Mouse (Mus musculus) kidney, postnatal 14 days (tissue): ENCODE data around the gene Gata5.

Source experiments
- DNase-seq: peaks from one replicate; pipeline ENCODE4 v3.0.0; 2022; ENCODE audit warnings: mixed read lengths

The Gata5 gene

DNA sequence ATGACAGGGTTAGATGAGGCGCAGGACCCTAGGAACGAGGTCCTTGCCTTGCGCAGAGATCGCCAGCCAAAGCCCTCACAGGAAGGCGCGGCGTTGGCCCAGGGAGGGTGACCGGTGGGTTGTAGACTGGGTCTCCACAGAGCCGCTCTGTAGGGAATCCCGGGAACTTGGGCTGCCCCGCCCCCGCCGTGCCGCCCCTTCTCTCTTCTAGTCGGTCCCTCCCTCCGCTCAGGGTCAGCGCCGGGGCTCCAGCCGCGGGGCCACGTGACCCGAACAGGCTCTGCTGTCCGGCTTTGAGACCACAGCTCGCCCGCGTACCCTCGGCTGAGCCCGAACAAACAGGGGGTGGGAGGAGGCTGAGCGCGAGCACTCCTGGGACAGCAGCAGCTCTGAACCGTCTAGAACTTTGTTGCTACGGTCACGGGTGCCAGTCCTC lies at the start of gene Gata5:
TSS of gene Gata5 (minus strand) at position 149 of the 436 bp plus-strand sequence.
- DNase-seq, result peak; percentile 52

DNA sequence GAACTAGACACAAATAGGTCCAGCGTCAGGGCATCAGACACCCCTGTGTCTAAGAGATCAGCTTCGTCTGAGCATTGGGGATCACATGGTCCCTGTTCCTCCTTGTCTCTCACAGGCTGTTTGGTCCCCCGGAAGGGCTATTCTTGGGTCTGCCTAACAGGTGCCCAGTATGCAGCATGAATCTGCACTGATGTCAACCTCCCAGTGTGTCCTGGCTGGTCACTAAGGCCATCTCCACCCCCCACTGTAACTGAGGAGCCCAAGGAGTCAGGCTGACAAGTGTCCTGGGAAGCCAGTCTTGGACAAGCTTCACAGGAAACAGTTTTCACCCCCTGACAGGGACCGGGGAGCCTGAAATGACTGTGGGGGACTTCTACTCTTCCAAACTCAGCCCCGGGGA lies 42.2 kb upstream of the Gata5 start:
- DNase-seq, result no peak

- DNase-seq, result no peak
Observed at GRCm38 (mm10) chr2:180373256-180373655, 38.8 kb upstream of the Gata5 start.

GRCm38 (mm10) chr2:180368359-180368758 lies 33.9 kb upstream of the Gata5 start:
- no peak for DNase-seq

DNA sequence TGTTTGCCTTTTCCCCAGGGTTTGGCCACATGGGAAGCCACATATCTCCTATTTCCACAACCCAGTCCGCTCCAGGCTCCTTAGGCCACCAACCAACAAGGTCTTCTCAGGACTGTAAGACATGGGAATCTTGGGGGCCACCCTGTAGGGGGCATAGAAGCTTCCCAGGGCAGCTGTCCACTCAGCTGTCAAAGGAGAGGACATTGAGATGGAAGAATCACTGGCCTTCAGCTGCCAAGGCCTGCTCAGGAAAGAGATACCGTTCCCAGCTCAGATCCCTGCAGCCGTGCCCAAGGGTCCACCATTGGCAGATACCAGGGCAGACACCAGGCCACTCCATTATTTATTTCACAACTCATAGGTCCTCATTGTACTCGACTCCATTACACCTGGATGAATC lies 32.9 kb upstream of the Gata5 start:
- no peak for DNase-seq

DNA sequence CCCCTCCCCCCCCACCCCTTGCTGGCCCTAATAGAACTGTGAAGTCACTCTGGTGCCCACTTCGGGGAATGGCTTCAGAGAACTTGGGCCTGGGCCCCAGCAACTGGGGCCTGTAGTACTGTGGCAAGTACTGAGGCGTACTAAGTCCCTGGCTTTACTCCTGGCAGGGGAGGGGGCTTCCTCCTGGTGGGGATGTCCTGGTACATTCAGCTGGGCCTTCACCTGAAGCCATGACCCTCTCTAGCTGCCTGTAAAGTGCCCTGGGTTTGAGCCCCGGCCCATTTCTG lies 28.9 kb upstream of the Gata5 start:
- no peak for DNase-seq

DNA sequence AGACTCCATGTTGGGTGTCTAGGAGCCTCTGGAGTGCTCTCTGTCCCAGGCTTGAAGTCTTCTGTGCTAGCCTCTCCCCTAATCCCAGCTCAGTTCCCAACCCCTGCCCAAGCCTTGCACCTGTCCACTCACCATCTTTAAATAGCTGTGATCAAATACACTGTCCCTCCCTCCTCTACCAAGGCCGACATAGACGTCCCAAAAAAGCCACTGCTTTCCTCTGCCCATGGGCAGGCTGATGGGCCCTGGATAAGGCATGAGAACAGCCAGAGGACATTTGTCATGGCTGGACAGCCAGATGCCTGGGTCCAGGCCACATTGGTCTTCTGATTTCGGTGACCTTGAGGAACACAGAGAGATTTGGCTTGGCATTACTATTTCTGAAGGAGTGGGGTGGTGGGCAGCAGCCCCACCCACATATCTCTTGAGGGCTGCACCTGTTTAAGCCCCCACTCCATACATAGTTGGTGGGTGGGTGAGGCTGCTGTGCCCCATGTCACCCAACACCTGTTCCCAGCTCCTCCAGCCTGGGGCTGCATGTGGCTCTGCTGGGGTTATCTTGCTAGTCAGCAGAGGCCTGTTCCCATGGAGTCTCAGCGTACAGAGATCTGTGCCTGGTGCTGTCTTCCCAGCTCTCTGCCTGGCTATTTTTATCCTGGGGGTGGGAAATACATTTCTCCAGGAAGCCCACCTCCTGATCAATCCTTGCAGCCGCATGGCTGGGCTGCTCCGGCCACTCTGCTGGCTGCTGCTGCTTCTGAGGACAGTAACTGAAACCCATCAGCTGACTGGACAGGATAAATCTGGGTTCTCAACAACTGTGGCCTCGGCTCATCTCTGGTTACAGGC lies 28.3 kb upstream of the Gata5 start:
- DNase-seq, result no peak

DNA sequence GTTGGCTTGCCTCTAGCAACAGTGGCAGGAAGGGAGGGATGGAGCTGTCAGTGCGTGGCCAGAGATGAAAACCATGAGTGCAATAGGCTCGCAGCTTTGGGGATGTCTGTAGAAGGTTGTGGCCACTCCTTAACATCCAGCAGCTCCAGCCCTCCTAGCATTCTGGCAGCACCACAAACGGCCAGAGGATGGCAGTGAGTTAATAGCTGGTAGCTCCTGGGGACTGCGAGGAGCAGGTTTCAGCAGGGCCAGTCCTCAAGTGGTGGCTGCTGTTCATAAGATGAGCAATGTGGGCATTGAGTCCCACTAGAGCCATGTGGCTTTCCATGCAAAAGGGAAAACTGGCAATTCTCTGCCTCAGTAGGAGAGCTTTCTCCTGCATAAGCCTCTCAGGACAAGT lies 24.6 kb upstream of the Gata5 start:
- no peak for DNase-seq

GRCm38 (mm10) chr2:180353338-180353737 lies 18.8 kb upstream of the Gata5 start:
- peak; percentile 19 for DNase-seq

DNA sequence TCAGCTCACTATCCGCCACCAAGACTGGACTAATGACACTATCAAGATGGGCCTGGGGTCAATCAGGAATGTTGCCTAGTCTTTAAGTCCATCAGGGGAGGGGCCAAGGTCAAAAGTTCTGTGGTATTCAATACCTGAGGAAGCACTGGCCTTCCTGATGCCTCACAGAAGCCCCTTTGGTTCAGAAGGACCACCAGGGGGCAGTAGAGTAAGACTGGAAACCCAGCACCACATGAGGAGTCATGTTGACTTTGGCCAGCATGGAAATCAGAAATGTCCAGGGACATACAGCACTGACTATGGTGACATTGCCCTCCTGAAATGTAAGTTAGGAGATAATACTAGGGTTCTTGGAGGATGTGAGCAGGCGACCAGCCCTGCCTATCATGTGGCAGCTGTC lies 16.2 kb upstream of the Gata5 start:
- peak; percentile 37 for DNase-seq

GRCm38 (mm10) chr2:180346820-180347497 lies 12.5 kb upstream of the Gata5 start:
- DNase-seq, result peak; percentile 85

DNA sequence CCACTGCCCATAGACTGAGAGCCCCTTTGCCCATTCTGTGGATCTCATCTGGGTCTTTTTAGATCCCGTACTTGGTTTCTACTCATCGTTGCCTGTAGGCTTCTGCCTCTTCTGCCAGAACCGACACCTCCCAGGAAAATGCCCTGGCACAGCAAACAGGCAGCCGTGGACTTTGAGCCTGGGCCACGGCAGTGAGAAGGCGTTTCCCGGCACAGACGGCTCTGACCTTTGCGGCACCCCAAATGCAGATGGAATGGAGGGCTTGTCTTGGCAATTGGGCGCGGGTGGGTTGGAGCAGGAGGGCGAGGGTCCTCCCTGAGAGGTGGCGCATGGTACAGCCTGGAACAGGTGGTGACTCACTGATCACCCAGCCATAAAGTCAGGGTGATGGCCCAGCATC lies 8.6 kb upstream of the Gata5 start:
- peak; percentile 37 for DNase-seq

- DNase-seq, result no peak
Observed at GRCm38 (mm10) chr2:180342189-180342588, 7.7 kb upstream of the Gata5 start.

DNA sequence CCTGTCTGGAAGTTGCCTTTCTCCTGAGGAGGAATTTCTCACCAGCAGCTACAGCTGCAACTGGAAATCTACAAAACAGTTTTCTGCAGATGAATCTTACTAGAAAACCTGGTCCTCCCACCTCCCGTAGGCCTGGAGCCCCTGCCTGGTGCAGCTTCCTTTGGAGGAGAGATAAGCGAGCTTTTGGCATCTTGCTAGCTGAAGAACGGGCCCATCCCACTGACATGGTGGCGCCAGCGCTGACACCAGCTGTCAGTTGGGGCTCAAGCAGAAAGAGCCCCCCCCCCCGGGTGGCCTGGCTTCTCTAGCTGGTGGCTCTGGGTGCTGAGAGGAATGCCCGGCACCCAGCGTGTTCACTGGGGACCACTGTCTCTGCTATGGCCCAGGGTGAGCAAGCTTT lies 6.7 kb upstream of the Gata5 start:
- no peak for DNase-seq

DNA sequence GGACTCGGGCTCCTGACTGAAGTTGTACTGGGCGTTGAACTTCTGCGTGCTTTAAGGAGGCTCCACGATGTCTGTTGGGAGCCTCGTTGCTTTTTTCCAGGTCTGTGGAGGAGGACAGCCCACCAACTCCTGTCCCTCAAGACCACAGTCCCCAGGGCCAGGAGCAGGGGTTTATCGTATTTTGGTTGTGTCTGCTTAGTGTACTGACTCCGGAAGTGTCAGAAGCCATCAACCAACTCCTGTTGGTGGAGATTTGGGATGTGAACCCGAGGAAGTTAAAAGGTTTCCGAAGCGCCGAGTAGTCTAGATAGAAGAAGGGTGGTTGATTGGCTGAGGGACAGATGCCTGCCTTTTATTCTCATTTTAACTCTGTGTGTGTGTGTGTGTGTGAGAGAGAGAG lies 5.4 kb upstream of the Gata5 start:
- DNase-seq, result no peak

DNA sequence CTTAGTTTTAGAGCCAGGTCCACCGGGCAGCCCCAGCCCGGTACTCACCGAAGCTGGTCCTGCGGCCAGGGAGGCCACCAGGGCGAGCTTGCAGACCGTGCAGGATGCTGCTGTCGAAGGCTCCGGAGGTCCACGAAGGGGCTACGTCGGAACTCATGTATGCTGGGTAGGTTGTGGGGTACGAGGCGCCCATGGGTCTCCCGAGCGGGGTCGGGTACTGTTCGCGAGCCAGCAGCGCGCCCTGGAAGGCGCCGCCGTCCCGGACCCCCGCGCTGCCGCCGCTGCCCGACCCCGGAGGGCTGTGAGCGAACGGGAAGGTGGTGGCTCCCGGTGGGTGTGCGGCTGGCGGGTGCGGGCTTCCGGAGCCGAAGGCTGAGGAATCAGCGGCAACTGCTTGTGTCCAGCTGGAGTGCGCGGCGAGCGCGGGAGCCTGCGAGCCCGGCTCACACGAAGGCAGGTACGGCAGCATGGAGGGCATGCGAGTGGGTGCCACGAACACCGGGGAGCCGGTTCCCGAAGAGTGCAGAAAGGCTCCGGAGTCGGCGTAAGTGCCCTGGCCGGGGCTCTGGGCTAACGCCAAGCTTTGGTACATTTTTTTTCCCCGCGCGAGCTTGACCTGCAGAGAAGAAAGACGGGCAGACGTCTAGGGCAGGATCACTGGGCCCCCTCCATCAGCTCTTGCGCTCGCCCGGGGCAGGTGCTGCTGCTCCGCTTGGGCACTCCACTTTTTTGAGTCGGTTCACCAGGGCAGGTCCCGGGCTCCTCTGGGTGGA lies 535 bp downstream of the Gata5 start:
- peak; percentile 16 for DNase-seq

GRCm38 (mm10) chr2:180329466-180329865 lies 5.0 kb downstream of the Gata5 start:
- DNase-seq, result no peak

DNA sequence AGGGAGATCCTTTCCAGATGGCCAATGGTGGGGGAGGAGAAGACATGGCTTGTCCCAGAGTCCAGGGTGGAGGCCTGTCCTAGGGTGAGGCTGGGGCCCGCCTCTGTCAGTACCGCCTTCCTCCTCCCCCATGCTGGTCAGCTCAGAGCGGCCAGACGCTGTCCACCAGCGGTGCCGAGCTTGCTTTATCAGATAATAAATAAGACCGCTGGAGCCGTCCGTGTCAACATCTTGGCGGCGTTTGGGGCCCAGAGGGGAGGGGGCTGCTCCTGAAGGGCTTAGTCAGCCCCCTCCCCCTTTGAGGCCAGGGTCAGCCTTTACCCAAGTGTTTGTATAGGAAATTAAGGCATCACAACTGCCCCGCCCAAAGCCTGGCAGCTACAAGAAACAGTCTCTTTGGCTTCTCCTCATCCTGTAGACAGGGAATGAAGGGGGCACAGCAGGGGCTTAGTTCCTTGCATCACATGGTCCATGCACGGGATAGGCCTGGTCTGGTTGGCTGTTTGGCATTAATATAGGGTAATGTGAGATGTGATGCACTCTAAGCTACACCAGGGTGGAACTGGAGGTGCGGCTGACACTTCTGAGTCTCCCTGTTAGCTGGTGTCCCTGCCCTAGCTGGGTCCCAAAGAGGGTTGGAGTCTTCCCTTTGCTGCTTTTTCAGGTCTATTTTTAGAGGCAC lies 11.7 kb downstream of the Gata5 start:
- peak; percentile 25 for DNase-seq

DNA sequence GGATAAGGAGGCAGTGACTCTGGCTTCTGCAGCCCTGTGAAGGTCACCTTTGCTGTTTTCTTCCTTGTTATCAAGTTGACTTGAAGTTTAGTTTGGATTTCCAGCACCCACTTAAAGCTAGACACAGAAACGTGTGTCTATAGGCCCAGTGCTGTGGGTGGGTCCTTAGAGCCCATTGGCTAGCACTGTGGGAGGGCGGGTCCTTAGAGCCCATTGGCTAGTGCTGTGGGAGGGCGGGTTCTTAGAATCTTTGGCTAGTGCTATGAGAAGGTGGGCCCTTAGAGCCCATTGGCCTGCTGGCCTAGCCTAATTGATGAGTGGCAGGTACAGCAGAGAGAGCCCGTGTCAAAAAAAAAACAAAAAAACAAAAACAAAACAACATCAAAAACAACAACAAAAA lies 14.3 kb downstream of the Gata5 start:
- no peak for DNase-seq

DNA sequence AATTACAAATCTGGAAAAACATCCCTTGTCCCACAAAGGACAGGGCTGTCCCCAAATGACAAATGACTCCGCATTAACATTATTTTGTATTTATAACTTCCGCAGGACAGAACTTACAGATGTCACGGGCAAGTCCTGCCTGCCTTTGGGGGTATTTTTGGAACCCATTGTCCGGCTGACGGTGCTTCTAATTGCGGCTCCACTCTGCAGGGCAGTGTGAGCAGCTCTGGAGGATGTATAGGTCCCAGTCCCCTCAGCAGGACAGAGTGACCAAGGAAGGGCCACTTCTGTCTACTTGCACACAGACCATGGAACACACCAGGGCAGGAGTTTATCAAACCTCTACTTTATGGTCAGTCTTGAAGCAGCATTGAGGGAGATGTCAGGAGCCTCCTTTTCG lies 16.9 kb downstream of the Gata5 start:
- DNase-seq, result peak; percentile 30

DNA sequence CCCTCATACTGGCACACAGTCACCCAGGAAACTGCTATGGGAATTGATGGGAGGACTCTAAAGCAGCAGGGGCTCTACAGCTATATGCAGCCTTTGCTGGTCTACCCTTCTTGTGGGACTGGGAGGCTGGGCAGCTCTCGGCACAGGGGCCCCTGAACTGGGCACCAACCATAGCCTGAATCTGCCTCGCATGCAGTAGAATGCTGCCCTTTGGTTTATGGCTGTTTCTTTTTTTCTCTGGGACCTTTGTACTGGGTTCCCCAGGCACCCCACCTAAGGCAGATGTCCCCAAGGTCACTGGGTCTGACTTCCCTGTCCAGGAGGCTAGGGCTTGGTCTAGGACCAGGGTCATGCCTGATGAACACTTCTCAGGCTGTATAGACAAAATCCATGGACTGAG lies 20.2 kb downstream of the Gata5 start:
- no peak for DNase-seq

- no peak for DNase-seq
Observed at GRCm38 (mm10) chr2:180311147-180311546, 23.4 kb downstream of the Gata5 start.

DNA sequence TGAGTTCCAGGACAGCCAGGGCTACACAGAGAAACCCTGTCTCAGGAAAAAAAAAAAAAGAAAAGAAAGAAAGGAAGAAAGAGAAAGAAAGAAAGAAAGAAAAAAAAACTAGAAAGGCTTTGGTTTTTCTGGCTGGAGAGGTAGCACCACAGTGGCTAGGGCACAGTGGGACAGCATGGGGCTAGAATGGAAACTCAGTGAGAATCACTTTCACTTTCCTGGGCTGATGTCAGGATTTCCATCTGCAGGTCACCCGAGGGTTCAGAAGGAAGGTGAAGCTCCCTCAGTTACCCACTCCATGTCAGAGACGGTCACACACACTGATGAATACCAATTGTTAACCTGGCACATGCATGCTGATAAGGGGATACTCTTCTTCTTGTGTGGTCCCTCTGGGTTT lies 26.8 kb downstream of the Gata5 start:
- no peak for DNase-seq
